In genomic region chr5:140798158-140798557, GRCm38 (mm10) we compare ENCODE assay signal across 8 mouse cellular contexts. TPM values are rescaled to one million over a fixed set of nuclear protein-coding genes. Genes with fewer than 3 reads are reported as not detected.
DNase-seq lines count a peak whose midpoint lies in the region; ATAC-seq and TF ChIP-seq lines count a peak whose summit lies in the region.

No protein-coding gene starts in this region.

- intact Hi-C loops in left cerebral cortex, adult 2 months (cut with DNase I): no loop called here
- intact Hi-C loops in left cerebral cortex, postnatal 14 days (cut with DNase I): no loop called here
- intact Hi-C loops in heart, postnatal 25 days (cut with DNase I): no loop called here

- no peak for DNase-seq in left cerebral cortex, adult 2 months (ENCODE audit: extremely low spot score in 1 of 2, low spot score in 2 of 2)
- DNase-seq in left cerebral cortex, postnatal 14 days (ENCODE audit: low spot score in 2 of 2): no peak
- DNase-seq in embryonic facial prominence, embryonic 14.5 days (ENCODE audit: low spot score): no peak
- peak; percentile 50 for DNase-seq in heart, postnatal 25 days (ENCODE audit: low spot score)
- no peak for DNase-seq in liver, embryonic 14.5 days (ENCODE audit: low read depth in 3 of 3, low spot score in 3 of 3)
- DNase-seq in thymus, adult 2 months: no peak
- DNase-seq in layer of hippocampus, postnatal 36 days: no peak
- no peak for DNase-seq in thymus, postnatal 10 days (ENCODE audit: low spot score in 2 of 2)

- TF ChIP-seq CTCF in left cerebral cortex, adult 2 months (IDR thresholded peaks at IDR 0.05): no peak
- TF ChIP-seq CTCF in liver, embryonic 14.5 days (IDR thresholded peaks at IDR 0.05; ENCODE audit: low read depth): no peak
- no peak for TF ChIP-seq CTCF in thymus, adult 2 months (IDR thresholded peaks at IDR 0.05; ENCODE audit: borderline replicate concordance, control insufficient read depth, extremely low read depth, insufficient read depth, low read length, poor library complexity)

- TF ChIP-seq POLR2A in thymus, adult 2 months (IDR thresholded peaks at IDR 0.05; ENCODE audit: control insufficient read depth, extremely low read depth, insufficient read depth, low read length, poor library complexity): no peak

- no peak overlapping the region for H3K4me2 ChIP-seq in embryonic facial prominence, embryonic 14.5 days (ENCODE audit: low read depth, low read length)
- no peak overlapping the region; the same call in 1 of the 2 replicates for H3K4me2 ChIP-seq in liver, embryonic 14.5 days (ENCODE audit: low read depth)

- no peak overlapping the region for H3K4me3 ChIP-seq in left cerebral cortex, adult 2 months
- no peak overlapping the region for H3K4me3 ChIP-seq in embryonic facial prominence, embryonic 14.5 days (ENCODE audit: low read depth, low read length)
- H3K4me3 ChIP-seq in liver, embryonic 14.5 days (ENCODE audit: insufficient read depth in 1 of 2, low read depth in 2 of 2, low read length in 2 of 2): no peak overlapping the region
- no peak overlapping the region for H3K4me3 ChIP-seq in thymus, adult 2 months (ENCODE audit: control insufficient read depth, insufficient read depth, low read length)

- H3K27ac ChIP-seq in left cerebral cortex, adult 2 months: peak overlapping the region; percentile 13; the same call in 1 of the 2 replicates
- peak overlapping the region; percentile 50 for H3K27ac ChIP-seq in embryonic facial prominence, embryonic 14.5 days (replicated peaks; ENCODE audit: low read depth, low read length)
- H3K27ac ChIP-seq in liver, embryonic 14.5 days: no peak overlapping the region
- H3K27ac ChIP-seq in thymus, adult 2 months (ENCODE audit: control insufficient read depth, insufficient read depth, low read length): no peak overlapping the region

- no peak for TF ChIP-seq EP300 in liver, embryonic 14.5 days (IDR thresholded peaks at IDR 0.05; ENCODE audit: low read depth)

- no peaks in the 10 kb centered on the region for H3K27me3 ChIP-seq in embryonic facial prominence, embryonic 14.5 days (replicated peaks; ENCODE audit: control insufficient read depth, insufficient read depth, low read length)
- H3K27me3 ChIP-seq in liver, embryonic 14.5 days (ENCODE audit: control insufficient read depth, insufficient read depth, low read length): no peaks in the 10 kb centered on the region
- no peaks in the 10 kb centered on the region for H3K27me3 ChIP-seq in thymus, adult 2 months (ENCODE audit: control insufficient read depth, insufficient read depth, low read length)

- no peaks in the 10 kb centered on the region for H3K36me3 ChIP-seq in embryonic facial prominence, embryonic 14.5 days (ENCODE audit: control insufficient read depth, insufficient read depth, low read length)
- H3K36me3 ChIP-seq in liver, embryonic 14.5 days (replicated peaks; ENCODE audit: control insufficient read depth, insufficient read depth, low read depth): no peaks in the 10 kb centered on the region
- no peaks in the 10 kb centered on the region for H3K36me3 ChIP-seq in thymus, adult 2 months (ENCODE audit: control insufficient read depth, insufficient read depth, low read length)

- ATAC-seq in embryonic facial prominence, embryonic 14.5 days (ENCODE audit: low read depth): no peak
- peak; percentile 31; the same call in 1 of the 2 replicates for ATAC-seq in liver, embryonic 14.5 days (ENCODE audit: insufficient read depth)

- 62% methylated on average over 7 of the region's 7 CpGs for WGBS in embryonic facial prominence, embryonic 14.5 days
- 40% methylated on average over 7 of the region's 7 CpGs for WGBS in liver, embryonic 14.5 days (ENCODE audit: insufficient replicate concordance)
- 81% methylated on average over 7 of the region's 7 CpGs for WGBS in thymus, adult 2 months

- H3K4me1 ChIP-seq in embryonic facial prominence, embryonic 14.5 days (ENCODE audit: control insufficient read depth, insufficient read depth, low read length): peaks cover 28% of the 10 kb centered on the region
- H3K4me1 ChIP-seq in liver, embryonic 14.5 days (replicated peaks; ENCODE audit: control insufficient read depth in 2 of 2, insufficient read depth in 2 of 2, low read length in 1 of 2): peaks cover 33 to 60% of the 10 kb centered on the region in 2 experiments
- peaks cover 16% of the 10 kb centered on the region for H3K4me1 ChIP-seq in thymus, adult 2 months (replicated peaks; ENCODE audit: control insufficient read depth, insufficient read depth, low read length)

- H3K9ac ChIP-seq in embryonic facial prominence, embryonic 14.5 days (ENCODE audit: low read depth, low read length): peak overlapping the region; percentile 15; the same call in 1 of the 2 replicates
- H3K9ac ChIP-seq in liver, embryonic 14.5 days (replicated peaks): no peak overlapping the region

- H3K9me3 ChIP-seq in embryonic facial prominence, embryonic 14.5 days (ENCODE audit: control insufficient read depth, low read length): no peaks in the 10 kb centered on the region
- no peaks in the 10 kb centered on the region for H3K9me3 ChIP-seq in liver, embryonic 14.5 days (ENCODE audit: control insufficient read depth, low read length)

RNA-seq across cellular contexts. Expression of gene Gna12, which starts 32.1 kb away (rescaled TPM):
- total RNA-seq in left cerebral cortex, adult 2 months (2021): 10 to 100 TPM; 62.2 to 67.6 TPM
- total RNA-seq in left cerebral cortex, postnatal 14 days (2021): 10 to 100 TPM; 68.1 to 73.8 TPM
- polyA plus RNA-seq in embryonic facial prominence, embryonic 14.5 days (2014; fragmentation: Nextera tagmentation; extraction: Ambion mirVana): 23.4 and 28.9 TPM in 2 replicates
- 10 to 100 TPM; 89.2 to 97.2 TPM for total RNA-seq in heart, postnatal 25 days (2021)
- 14.2 and 17.0 TPM in 2 replicates for polyA plus RNA-seq in liver, embryonic 14.5 days (2012; rRNA removed)
- 5.4 and 9.6 TPM in 2 replicates for polyA plus RNA-seq in liver, embryonic 14.5 days (2014; fragmentation: Nextera tagmentation; extraction: Ambion mirVana)
- polyA plus RNA-seq in thymus, adult 2 months (2012; rRNA removed): 68.1 and 69.0 TPM in 2 replicates
- 10 to 100 TPM; 94.9 to 97.7 TPM for total RNA-seq in layer of hippocampus, postnatal 36 days (2021)

Comparison
In these comparisons a context has a peak if more than half of its experiments do, and no peak if none do; other contexts are left out.
1. H3K27ac ChIP-seq: peak in left cerebral cortex, adult 2 months (single experiment) and embryonic facial prominence, embryonic 14.5 days (single experiment); none in liver, embryonic 14.5 days (single experiment) and thymus, adult 2 months (single experiment).